Mouse (Mus musculus) heart, adult 9 months (tissue): ENCODE measurements at regions not wholly inside any gene's neighbourhood (a gene's known extent, or its start where the extent isn't known, plus 50 kb on each side); places are given as distances from the start of the nearest gene placed in this dataset.
A peak's percentile ranks its signal among the peaks of the same experiment; 100 is the strongest.

ENCODE experiments used
- DNase-seq, 2 experiments: peaks; one replicate each; pipeline ENCODE4 v3.0.0; 2022; ENCODE audit warnings: low spot score in 2 of 2

DNA sequence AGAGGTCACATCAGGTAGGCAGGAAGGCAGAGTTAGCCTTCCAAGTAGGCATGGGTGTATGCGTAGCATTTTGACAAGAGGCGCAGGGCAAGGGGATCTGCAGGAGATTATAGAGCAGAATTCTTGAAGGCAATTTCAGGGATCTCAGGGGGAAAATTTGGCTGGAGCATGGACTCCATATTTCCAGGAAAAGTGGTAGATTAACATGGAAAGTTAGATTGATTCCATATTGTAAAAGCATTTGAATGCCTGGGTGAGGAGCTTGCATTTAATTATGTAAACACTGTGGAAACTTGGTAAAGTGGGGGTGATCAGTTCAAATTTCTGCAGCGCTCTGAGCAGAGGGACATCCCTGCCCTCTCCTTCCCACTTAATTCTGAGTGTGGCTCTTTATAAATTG is 146.7 kb downstream of the Pax3 start:
- DNase-seq, result no peak

DNA sequence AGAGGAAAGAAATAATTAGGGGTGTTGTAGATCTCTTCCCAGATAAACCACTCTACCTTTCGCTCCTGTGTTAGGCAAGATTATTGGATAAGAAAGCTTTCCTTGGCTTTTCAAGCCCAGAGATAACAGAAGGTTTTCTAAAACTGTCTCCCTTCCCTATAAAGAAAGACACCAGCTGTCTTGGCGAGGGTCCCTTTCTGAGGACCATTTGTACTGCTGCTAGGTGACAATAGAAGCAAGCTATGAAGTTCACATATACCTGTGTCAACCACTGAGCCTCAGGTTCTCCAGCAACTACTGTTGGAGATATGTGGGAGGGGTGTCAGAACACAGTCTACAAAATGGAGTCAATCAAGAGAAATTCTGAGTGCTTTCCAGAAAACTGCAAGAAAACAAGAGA is 164.6 kb downstream of the Pax3 start:
- DNase-seq, result no peak

DNA sequence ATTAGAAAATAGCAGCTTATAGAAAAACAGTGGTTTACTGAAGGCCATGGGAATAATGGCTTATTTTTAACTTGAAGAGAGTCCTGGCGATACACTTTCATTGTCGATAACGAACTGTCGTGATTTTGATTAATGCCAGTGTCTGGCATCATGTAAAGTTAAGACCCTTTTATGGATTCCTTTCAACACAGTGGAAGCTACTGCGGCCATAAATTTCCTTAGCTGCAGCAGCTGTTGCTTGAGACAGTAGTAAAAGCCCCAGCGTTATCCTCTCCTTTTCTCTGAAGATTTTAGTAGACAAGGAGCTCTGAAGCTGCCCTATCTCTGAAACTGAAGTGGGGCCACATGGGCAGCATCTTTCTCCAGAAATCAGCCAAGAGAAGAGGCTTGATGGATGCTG is 175.2 kb downstream of the Pax3 start:
- DNase-seq, result no peak

DNA sequence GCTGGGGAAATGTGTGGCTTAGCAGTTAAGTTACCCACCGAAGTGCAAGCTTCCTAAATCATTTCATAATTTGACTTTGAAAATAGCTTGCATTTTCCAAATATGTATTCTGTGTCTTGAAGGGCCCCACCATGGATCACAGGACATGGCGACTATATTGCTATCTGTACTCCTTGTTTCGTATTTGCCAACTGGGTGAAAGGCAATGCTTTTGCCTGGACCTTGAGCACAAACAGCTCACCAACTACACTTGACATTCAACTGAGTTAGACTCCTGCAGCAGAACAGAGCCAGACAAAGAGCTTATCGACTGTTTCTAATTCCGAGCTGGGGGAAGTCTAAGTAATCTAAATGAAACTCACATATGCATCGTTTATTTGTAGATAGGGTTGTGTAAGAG is 175.9 kb downstream of the Pax3 start:
- DNase-seq, result peak; percentile 1 to 10

DNA sequence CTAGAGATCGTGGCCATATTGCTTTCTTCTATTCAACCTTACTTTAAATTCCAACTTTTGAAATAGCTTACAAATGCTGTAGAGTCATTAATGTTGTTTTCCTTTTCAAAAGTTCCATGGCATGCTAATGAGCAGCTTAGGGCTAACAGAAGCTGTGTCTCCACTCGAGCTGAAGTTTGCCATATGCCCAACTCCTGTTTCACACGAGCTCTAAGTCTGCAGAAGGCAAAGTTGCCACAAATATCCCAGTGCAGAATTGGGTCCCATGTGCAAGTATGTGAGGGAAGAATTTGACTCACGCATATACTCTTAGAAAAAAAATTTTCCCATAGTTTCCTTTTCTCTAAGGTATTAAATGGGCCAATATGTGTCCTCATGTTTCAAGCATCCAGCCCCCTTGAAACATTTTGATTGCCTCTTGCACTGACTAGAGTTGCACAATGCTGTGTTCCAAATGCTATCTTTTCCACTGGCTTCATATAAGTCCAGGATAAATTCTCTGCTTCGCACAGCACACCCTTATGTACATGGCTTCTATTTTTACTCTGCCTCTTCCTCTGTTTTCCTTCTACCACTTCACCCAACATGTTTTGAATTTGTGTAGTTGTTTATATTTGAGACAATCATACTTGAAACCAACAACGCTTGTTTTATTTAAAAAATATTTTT is 178.9 kb downstream of the Pax3 start:
- no peak for DNase-seq

DNA sequence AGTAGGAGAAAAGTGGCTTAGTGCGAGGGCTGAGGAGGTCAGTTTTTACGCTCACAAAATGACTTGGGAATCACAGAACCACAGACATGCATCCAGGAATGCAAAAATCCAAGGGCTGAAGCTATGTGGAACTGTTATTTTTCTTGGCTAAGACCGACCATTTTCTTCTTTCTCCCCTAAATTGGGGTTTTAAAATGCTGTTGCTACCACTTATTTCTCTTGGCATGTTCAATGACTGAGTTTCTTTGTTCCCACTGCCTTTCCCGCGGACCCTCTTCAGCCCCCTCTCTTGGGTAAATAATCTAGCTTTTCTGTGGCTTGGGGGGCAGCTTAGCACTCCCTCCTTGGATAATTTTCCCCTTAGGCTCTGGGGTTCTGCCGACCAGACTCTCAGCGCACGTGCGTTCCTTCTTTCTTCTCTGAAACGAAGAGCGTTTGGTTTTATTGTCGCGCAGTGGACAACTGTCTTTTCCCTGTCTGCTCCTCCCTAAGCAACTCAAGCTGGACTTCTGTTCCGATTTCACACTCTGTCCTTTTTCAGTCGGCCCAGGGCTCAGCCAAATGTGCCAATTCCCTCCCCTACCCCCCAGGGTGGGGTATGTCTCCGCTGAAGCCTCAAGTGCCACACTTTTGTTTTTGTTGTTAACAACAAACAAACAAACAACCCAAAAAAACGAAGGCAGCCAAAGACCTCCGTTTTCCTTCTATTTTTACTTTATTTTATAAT is 180.2 kb downstream of the Pax3 start:
- no peak for DNase-seq

DNA sequence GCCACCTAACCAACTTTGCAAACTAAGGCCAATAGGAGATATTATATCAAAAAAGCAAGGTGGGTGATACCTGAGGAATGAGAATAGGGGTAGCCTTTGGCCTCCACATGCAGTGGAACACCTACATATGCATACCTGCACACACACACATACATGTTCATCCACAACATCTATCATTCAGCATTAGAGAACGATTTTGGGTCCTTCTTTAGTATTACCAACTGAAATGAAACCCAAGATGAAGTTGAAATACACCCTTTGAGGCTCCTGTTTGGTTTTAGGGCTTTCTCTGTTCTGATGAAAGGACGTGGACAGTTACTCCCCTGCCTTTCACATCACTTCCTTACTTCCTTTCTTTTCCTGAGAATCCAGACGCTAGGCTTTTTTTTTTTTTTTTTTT is 180.9 kb downstream of the Pax3 start:
- DNase-seq, result no peak

DNA sequence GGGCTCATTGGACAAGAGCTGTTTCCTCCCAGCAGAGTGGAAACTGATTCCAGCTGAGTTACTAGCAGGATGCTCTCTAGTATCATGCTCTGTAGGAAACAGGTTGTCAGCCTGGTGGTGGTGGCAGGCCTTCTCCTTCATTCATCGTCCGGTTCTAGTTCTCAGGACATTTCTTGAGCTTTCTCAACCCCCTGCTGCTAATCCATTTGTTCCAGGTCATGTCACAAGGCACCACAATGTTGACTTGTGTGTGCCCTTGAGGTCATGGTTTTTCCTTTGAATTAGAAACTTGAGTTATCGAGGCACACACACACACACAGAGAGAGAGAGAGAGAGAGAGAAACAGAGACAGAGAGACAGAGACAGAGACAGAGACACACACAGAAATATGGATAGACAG is 183.5 kb downstream of the Pax3 start:
- no peak for DNase-seq

DNA sequence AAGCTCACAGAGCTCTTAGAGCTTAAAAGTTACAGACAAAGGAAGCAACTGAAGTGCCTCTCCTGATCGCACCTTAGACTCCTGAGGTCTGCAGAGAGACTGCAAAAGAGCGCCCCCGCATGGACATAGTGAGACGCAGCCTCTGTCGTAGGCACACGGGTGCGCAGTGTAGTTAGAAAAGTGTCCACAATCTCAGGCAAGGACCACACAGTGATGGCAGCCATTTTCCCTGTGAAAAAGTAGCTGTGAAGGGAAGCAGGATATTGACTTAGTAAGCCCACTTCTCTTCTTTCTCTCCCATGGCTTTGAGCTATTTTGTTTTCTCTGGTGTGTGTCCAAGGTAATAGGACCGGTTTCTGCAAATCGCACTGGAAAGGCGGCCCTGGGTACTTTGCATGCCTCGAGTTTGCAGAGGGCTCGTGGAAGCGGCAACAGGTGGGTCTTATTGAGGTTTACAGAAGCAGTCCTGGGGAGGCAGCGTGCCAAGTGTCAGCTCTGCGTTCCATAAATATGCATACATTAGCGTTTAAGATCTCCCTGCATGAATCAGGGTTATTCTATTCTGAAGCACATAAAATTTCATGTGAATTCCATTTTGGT is 188.0 kb downstream of the Pax3 start:
- DNase-seq, result no peak

DNA sequence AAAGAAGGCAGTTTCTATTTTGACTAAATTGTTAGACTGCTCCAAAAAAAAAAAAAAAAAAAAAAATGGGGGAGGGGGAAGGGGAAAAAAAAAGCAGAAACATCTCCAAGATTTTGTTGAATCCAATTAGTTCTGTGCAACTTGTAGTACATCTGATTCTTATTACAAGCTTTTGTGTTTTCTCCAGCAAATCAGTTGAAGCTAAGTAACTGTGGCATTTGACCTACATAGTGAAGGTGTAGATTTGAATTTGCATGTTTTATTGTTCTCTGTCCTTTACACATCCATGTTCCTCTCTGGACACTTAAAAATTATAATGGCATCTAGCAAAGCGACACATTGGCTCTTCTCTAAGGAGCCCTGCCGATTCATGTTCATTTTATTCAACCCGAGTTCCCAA is 192.6 kb downstream of the Pax3 start:
- no peak for DNase-seq

DNA sequence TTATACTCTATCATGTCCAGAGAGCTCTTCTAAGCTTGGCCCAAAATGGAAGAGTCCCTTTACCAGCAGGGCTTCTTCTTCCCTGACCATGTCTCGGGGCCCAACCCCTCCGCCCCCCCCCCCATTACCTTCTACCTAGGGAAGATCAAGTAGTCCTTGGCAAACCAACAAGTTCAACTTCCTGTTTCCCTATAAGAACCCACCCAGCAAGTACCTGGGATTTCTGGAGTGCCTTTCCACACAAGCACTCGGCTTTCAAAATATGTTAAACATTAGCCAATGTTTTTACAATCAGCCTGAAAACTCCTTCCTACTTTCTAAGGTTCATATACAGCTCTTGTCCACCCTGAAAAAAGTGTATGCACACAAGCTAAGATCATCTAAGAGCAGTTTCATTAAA is 198.2 kb downstream of the Pax3 start:
- no peak for DNase-seq

DNA sequence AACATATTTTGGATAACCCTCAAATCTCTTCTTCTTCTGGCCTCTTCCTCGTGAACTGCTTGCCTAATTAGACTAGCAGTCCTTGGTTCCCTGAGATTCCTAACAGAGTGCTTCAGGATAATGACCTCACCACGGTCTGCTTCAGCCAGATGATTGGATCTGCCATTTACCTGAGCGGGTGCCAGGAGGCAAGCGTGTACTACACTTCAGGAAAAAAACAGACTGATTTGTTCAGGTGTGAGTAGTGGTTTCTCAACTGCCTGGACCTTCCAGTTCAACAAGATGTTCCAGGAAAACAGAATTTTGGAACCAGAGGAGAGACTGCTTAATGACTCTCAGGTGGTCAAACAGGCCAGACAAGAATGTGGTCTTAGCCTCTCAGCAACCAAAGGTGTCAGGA is 215.4 kb downstream of the Pax3 start:
- no peak for DNase-seq

DNA sequence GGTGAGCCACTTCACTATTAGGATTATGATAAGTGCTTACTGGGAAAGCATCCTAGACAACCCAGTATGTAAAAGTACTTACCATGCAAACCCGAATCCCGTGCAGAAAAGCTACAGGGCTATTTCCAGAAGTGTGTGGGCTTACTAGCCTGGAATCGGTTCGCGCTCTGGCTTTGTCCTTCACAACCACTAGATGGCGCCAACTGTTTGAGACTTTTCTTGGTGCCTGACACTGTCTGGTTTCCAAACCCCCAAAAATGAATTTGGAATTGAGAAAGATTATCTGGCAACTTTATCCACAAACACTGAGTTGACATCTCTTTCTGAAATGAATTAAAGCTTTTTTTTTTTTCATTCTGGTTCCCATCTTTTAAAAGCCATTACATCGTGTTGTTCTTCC is 218.2 kb downstream of the Pax3 start:
- peak; percentile 3 to 33 for DNase-seq

DNA sequence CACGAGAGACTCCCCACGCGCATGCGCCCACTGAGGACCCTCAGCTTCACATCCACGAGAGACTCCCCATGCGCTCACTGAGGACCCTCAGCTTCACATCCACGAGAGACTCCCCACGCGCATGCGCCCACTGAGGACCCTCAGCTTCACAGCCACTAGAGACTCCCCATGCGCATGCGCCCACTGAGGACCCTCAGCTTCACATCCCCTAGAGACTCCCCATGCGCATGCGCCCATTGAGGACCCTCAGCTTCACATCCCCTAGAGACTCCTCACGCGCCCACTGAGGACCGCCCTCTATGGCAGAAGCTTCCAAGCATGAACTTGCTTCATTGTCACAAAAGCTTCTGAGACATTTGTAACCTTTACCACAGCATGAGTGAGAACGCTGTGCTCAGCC is 221.0 kb downstream of the Pax3 start:
- no peak for DNase-seq

DNA sequence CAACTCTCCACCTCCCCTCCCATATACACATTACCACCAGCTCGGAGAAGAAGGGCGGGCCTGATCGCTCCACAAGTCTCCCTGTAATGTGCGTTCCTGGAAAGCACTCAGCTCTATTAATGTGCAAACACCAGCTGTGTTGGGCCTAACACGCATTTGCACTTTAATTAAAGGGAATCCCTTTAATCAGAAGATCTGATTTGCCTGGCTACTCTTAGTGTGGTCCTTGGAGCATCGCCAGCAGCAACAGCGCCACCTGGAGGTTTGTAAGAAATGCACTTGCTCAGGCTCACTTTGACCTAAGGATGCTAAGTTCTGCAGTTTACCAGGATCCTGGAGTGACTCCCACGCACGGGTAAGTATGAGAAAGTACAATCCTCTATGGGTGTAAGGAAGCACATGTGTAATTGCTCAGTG is 224.6 kb downstream of the Pax3 start:
- no peak for DNase-seq

DNA sequence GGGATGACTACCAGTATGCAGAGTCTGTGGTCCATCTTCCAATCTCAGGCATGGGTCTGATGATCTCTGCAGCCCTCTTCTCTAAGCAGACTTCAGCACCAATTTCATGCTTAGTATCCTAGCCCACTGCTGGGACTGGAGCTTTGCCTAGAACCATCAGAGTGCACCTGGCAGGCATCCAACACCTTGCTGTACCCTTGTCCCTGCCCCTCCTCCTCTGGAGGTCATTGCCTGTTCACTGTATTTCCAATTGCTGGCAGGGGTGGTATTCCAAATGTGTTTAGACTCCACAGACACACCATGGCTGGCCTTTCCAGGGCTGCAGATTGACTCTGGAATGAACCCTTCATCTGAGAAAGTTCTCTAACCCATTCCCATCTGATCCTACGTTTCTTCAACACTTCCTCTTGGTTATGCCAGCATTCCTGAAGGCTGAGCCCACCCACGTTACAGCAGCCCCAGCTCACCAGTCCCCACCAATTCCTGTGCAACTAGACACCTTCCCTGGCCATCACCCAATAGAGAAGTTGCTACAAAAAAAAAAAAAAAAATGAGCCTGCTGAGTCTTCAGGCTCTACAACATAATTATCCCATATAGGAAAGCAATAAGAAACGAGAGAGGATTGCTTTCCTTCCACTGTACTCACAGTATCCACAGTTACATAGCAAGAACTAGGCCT is 232.1 kb downstream of the Pax3 start:
- DNase-seq, result peak; percentile 5 to 49

DNA sequence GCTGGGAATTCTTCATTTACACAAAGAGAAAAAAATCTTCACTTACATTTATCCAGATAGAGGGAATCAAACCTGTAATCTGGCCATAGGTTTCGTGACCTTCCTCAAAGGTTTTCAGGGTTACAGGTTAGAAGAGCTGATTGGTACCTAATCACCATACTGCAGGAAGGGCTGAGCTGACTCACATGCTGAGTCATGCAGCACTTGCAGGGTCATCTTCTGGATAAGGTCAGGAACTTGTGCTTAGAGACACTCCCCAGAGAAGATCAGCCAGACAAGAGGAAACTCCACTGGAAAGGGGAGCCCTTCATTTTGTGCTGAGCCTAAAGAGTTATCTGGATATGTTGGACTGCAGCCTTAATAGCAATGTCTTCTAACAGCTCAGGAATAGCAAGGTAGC is 237.6 kb downstream of the Pax3 start:
- DNase-seq, result no peak

DNA sequence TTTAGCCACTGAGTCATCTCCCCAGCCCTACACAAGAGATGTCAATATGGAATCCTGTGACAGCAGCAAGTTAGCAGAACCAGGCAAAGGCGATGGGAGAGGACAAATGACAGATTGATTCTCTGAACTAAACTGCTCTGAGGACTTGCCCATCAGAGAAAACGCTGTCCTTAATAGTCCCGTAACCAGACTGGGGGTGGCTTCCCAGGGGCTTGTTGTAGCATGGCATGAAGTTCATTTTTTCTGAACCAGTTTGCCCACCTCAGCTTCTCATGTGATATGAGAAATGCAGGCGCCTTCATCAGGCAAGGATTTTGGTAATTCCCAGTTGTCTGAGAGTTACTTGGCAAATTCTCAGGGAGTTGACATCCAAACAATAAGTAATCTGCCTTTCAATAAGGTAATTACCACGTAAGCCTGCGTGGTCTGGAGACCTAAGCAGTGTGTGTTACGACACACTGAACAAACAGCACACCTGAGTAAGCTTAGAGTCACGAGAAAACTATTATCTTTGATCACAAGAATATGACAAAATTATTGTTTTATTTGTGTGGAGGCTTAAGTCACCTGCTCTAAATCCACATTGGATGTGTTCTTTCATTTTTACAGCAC is 239.7 kb downstream of the Pax3 start:
- DNase-seq, result no peak

DNA sequence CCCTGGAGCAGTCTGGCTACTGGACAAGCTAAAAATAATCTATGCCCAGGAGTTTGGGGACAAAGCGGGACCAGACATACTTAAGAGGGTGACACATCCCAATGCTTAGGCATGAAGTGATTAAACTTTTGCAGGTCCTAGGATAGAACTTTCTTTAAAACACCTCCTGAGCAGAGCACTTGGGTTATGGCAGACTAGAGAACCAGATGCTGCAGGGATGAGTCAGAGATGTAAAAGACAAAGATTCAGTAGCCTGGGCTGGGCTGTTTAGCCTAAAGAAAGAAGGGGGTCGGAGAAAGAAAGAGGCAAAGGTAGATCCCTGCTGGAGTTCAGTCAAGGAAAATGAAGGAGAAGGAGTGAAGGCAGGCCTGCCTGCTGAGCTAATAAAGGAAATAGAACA is 249.0 kb downstream of the Pax3 start:
- DNase-seq, result peak in 1 of 2 experiments; percentile 8

DNA sequence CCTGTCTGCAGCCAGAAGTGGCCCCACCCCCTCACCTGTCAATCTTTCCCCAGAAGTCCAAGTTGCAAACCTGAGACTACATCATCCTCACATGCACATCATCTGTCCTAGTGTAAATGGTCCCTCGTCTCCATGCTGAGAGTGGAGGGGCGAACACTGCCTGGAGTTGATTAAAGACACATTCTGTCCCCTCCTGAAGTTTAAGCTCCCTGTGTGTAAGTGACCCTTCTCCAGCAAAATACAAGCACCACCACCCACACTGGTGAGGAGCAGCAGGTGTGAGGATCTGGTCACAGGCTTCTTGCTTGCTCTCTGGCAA is 252.6 kb downstream of the Pax3 start:
- no peak for DNase-seq

DNA sequence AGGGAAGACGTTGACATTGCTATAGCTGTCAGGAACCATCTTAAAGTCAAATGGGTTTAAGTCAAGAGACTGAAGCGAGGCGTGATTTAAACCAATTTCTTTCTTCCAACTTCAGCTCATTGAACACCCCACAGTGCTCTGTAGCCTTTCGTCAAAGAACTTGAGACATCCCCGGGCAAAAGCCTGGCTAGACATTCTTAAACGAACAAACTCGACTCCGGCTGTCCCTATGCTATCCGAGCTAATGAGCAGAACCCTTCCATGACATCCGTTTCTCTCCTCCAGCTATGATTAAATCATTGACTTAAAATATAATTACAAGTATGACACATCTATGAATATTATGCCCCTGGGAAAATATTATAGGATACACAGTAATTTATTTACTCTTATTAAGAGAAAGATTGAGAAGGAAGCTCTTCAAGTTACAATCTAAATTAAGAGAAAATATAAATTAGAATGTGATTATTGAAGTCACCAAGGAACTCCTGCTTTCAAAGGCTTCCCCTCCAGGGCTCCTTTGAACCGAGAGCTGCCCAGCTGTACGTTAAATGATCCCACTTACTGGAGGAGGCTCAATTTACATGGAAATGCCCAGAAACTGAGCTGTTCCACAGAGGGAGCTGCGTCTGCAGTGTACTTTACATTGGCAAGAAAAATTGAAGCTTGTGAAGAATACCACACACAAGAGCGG is 253.2 kb downstream of the Pax3 start:
- DNase-seq, result no peak

DNA sequence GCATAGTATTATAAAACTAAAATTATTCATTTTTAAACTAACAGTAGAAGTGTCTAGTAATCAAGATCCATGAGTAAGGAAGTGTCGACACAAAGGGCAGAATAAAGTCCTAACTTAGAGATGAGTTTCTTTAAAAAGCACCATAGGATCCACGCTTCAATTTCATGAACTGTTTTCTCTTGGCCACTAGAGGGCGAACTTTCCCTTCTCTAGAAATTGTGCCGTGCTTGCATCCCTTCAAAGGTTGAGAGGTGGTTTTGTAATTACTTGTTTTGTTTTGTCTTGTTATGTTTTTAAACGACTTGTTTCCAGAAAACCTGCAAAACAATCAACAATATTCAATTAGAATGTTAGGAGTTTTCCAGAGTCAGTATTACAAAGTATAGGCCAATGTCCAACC is 253.8 kb downstream of the Pax3 start:
- no peak for DNase-seq
